Mouse (Mus musculus): ENCODE results near the gene Pisd. TPM values are rescaled to one million over a fixed set of nuclear protein-coding genes. Genes with fewer than 3 reads are reported as not detected.
"Not testable (repeated sequence)": the region's sequence is repeated elsewhere in the genome, so short reads cannot be mapped to it uniquely, and the experiment has no call there.

Gene Pisd
- polyA plus RNA-seq, 1 experiment from 2014 or later = 63.1 TPM

- no peaks in the 10 kb centered on the region; the same call in 1 of the 2 replicates for H3K4me1 ChIP-seq (replicated peaks; ENCODE audit: control insufficient read depth, insufficient read depth, low read length)
- ATAC-seq (replicated peaks; ENCODE audit: low FRiP score) = no peak
Observed at GRCm38 (mm10) chr5:32781596-32781995, 3.9 kb downstream of the Pisd start.

GRCm38 (mm10) chr5:32778168-32778567, 7.3 kb downstream of the Pisd start:
- Histone ChIP-seq H3K9ac (ENCODE audit: low read length) (no peak overlapping the region), H3K36me3 (ENCODE audit: control insufficient read depth, insufficient read depth, low read length) (no peaks in the 10 kb centered on the region), H3K27me3 (ENCODE audit: control insufficient read depth, insufficient read depth, low read length) (no peaks in the 10 kb centered on the region), H3K4me2 (ENCODE audit: low read depth, low read length, severe bottlenecking) (no peak overlapping the region), H3K4me1 (replicated peaks; ENCODE audit: control insufficient read depth, insufficient read depth, low read length) (no peaks in the 10 kb centered on the region), H3K4me3 (ENCODE audit: low read depth, low read length) (no peak overlapping the region), H3K9me3 (ENCODE audit: control insufficient read depth, low read length) (no peaks in the 10 kb centered on the region), H3K27ac (ENCODE audit: low read depth, low read length) (no peak overlapping the region)
- 91% methylated on average over 3 of the region's 3 CpGs for WGBS
- no peak for DNase-seq (ENCODE audit: low spot score)
- no peak for ATAC-seq (replicated peaks; ENCODE audit: low FRiP score)

More at GRCm38 (mm10) chr5:32781596-32781995, 3.9 kb downstream of the Pisd start:
- over 99% methylated on average over 5 of the region's 5 CpGs for WGBS
- no peak overlapping the region for H3K4me2 ChIP-seq (ENCODE audit: low read depth, low read length, severe bottlenecking)
- no peak overlapping the region for H3K4me3 ChIP-seq (ENCODE audit: low read depth, low read length)
- H3K36me3 ChIP-seq (ENCODE audit: control insufficient read depth, insufficient read depth, low read length) = no peaks in the 10 kb centered on the region
- no peak overlapping the region for H3K9ac ChIP-seq (ENCODE audit: low read length)
- H3K9me3 ChIP-seq (ENCODE audit: control insufficient read depth, low read length) = no peaks in the 10 kb centered on the region
- H3K27me3 ChIP-seq (ENCODE audit: control insufficient read depth, insufficient read depth, low read length) = no peaks in the 10 kb centered on the region
- no peak overlapping the region for H3K27ac ChIP-seq (ENCODE audit: low read depth, low read length)
- DNase-seq (ENCODE audit: low spot score) = no peak

GRCm38 (mm10) chr5:32772361-32772760, 13.1 kb downstream of the Pisd start:
- no peaks in the 10 kb centered on the region for H3K4me1 ChIP-seq (replicated peaks; ENCODE audit: control insufficient read depth, insufficient read depth, low read length)
- H3K27me3 ChIP-seq (ENCODE audit: control insufficient read depth, insufficient read depth, low read length) = no peaks in the 10 kb centered on the region
- 77% methylated on average over 2 of the region's 2 CpGs for WGBS
- no peak overlapping the region for H3K27ac ChIP-seq (ENCODE audit: low read depth, low read length)
- DNase-seq (ENCODE audit: low spot score) (no peak), ATAC-seq (replicated peaks; ENCODE audit: low FRiP score) (no peak)
- no peak overlapping the region for H3K4me2 ChIP-seq (ENCODE audit: low read depth, low read length, severe bottlenecking)
- H3K9me3 ChIP-seq (ENCODE audit: control insufficient read depth, low read length) = no peaks in the 10 kb centered on the region
- H3K36me3 ChIP-seq (ENCODE audit: control insufficient read depth, insufficient read depth, low read length) = no peaks in the 10 kb centered on the region
- no peak overlapping the region for H3K9ac ChIP-seq (ENCODE audit: low read length)
- H3K4me3 ChIP-seq (ENCODE audit: low read depth, low read length) = no peak overlapping the region

- 89% methylated on average over 4 of the region's 4 CpGs for WGBS
- H3K27ac ChIP-seq (ENCODE audit: low read depth, low read length) = no peak overlapping the region
- H3K4me3 ChIP-seq (ENCODE audit: low read depth, low read length) = no peak overlapping the region
- no peak for DNase-seq (ENCODE audit: low spot score)
- no peaks in the 10 kb centered on the region for H3K36me3 ChIP-seq (ENCODE audit: control insufficient read depth, insufficient read depth, low read length)
- no peak overlapping the region for H3K4me2 ChIP-seq (ENCODE audit: low read depth, low read length, severe bottlenecking)
- no peaks in the 10 kb centered on the region for H3K9me3 ChIP-seq (ENCODE audit: control insufficient read depth, low read length)
- H3K27me3 ChIP-seq (ENCODE audit: control insufficient read depth, insufficient read depth, low read length) = no peaks in the 10 kb centered on the region
- H3K4me1 ChIP-seq (replicated peaks; ENCODE audit: control insufficient read depth, insufficient read depth, low read length) = no peaks in the 10 kb centered on the region
- no peak overlapping the region for H3K9ac ChIP-seq (ENCODE audit: low read length)
- no peak for ATAC-seq (replicated peaks; ENCODE audit: low FRiP score)
Observed at GRCm38 (mm10) chr5:32767636-32768373, 17.6 kb downstream of the Pisd start.

GRCm38 (mm10) chr5:32767004-32767403, 18.4 kb downstream of the Pisd start:
- no peak overlapping the region for H3K4me2 ChIP-seq (ENCODE audit: low read depth, low read length, severe bottlenecking)
- no peaks in the 10 kb centered on the region for H3K9me3 ChIP-seq (ENCODE audit: control insufficient read depth, low read length)
- no peak overlapping the region for H3K9ac ChIP-seq (ENCODE audit: low read length)
- ATAC-seq (replicated peaks; ENCODE audit: low FRiP score) = no peak
- H3K27me3 ChIP-seq (ENCODE audit: control insufficient read depth, insufficient read depth, low read length) = no peaks in the 10 kb centered on the region
- H3K36me3 ChIP-seq (ENCODE audit: control insufficient read depth, insufficient read depth, low read length) = no peaks in the 10 kb centered on the region
- H3K4me3 ChIP-seq (ENCODE audit: low read depth, low read length) = no peak overlapping the region
- no peak overlapping the region for H3K27ac ChIP-seq (ENCODE audit: low read depth, low read length)
- no peak for DNase-seq (ENCODE audit: low spot score)
- no peaks in the 10 kb centered on the region for H3K4me1 ChIP-seq (replicated peaks; ENCODE audit: control insufficient read depth, insufficient read depth, low read length)
- WGBS = 97% methylated on average over 3 of the region's 3 CpGs

GRCm38 (mm10) chr5:32761566-32762140, 23.8 kb downstream of the Pisd start:
- H3K4me1 ChIP-seq (replicated peaks; ENCODE audit: control insufficient read depth, insufficient read depth, low read length) = no peaks in the 10 kb centered on the region
- ATAC-seq (replicated peaks; ENCODE audit: low FRiP score) = no peak
- no peaks in the 10 kb centered on the region for H3K9me3 ChIP-seq (ENCODE audit: control insufficient read depth, low read length)
- H3K27me3 ChIP-seq (ENCODE audit: control insufficient read depth, insufficient read depth, low read length) = no peaks in the 10 kb centered on the region
- no peak for DNase-seq (ENCODE audit: low spot score)
- H3K9ac ChIP-seq (ENCODE audit: low read length) = no peak overlapping the region
- no peak overlapping the region for H3K4me2 ChIP-seq (ENCODE audit: low read depth, low read length, severe bottlenecking)
- WGBS = 97% methylated on average over 5 of the region's 5 CpGs
- no peak overlapping the region for H3K4me3 ChIP-seq (ENCODE audit: low read depth, low read length)
- H3K27ac ChIP-seq (ENCODE audit: low read depth, low read length) = no peak overlapping the region
- no peaks in the 10 kb centered on the region for H3K36me3 ChIP-seq (ENCODE audit: control insufficient read depth, insufficient read depth, low read length)

GRCm38 (mm10) chr5:32760787-32761186, 24.7 kb downstream of the Pisd start:
- Histone ChIP-seq H3K36me3 (ENCODE audit: control insufficient read depth, insufficient read depth, low read length) (no peaks in the 10 kb centered on the region), H3K4me2 (ENCODE audit: low read depth, low read length, severe bottlenecking) (no peak overlapping the region), H3K4me3 (ENCODE audit: low read depth, low read length) (no peak overlapping the region), H3K27me3 (ENCODE audit: control insufficient read depth, insufficient read depth, low read length) (no peaks in the 10 kb centered on the region), H3K9ac (ENCODE audit: low read length) (no peak overlapping the region), H3K9me3 (ENCODE audit: control insufficient read depth, low read length) (no peaks in the 10 kb centered on the region), H3K4me1 (replicated peaks; ENCODE audit: control insufficient read depth, insufficient read depth, low read length) (no peaks in the 10 kb centered on the region), H3K27ac (ENCODE audit: low read depth, low read length) (no peak overlapping the region)
- 93% methylated on average over 3 of the region's 3 CpGs for WGBS
- DNase-seq (ENCODE audit: low spot score) = no peak
- no peak for ATAC-seq (replicated peaks; ENCODE audit: low FRiP score)

- not testable (repeated sequence) for H3K9ac ChIP-seq (ENCODE audit: low read length); H3K4me2 ChIP-seq (ENCODE audit: low read depth, low read length, severe bottlenecking); H3K4me3 ChIP-seq (ENCODE audit: low read depth, low read length); ATAC-seq (replicated peaks; ENCODE audit: low FRiP score); H3K4me1 ChIP-seq (replicated peaks; ENCODE audit: control insufficient read depth, insufficient read depth, low read length); H3K27me3 ChIP-seq (ENCODE audit: control insufficient read depth, insufficient read depth, low read length); H3K9me3 ChIP-seq (ENCODE audit: control insufficient read depth, low read length); DNase-seq (ENCODE audit: low spot score); H3K27ac ChIP-seq (ENCODE audit: low read depth, low read length); H3K36me3 ChIP-seq (ENCODE audit: control insufficient read depth, insufficient read depth, low read length)
- WGBS = 96% methylated on average over 14 of the region's 18 CpGs
Observed at GRCm38 (mm10) chr5:32760352-32760751, 25.1 kb downstream of the Pisd start.

- DNase-seq (ENCODE audit: low spot score) (no peak), ATAC-seq (replicated peaks; ENCODE audit: low FRiP score) (no peak)
- H3K9ac ChIP-seq (ENCODE audit: low read length) = no peak overlapping the region
- H3K27ac ChIP-seq (ENCODE audit: low read depth, low read length) = no peak overlapping the region
- H3K4me2 ChIP-seq (ENCODE audit: low read depth, low read length, severe bottlenecking) = no peak overlapping the region
- no peak overlapping the region for H3K4me3 ChIP-seq (ENCODE audit: low read depth, low read length)
- whole genome bisulfite sequencing = 84% methylated on average over 2 of the region's 2 CpGs
- H3K27me3 ChIP-seq (ENCODE audit: control insufficient read depth, insufficient read depth, low read length) = no peaks in the 10 kb centered on the region
- no peaks in the 10 kb centered on the region for H3K36me3 ChIP-seq (ENCODE audit: control insufficient read depth, insufficient read depth, low read length)
- H3K9me3 ChIP-seq (ENCODE audit: control insufficient read depth, low read length) = no peaks in the 10 kb centered on the region
- H3K4me1 ChIP-seq (replicated peaks; ENCODE audit: control insufficient read depth, insufficient read depth, low read length) = no peaks in the 10 kb centered on the region
Observed at GRCm38 (mm10) chr5:32759662-32760061, 25.8 kb downstream of the Pisd start.
